Mouse (Mus musculus): Measurements from ENCODE around the gene Adamtsl4. TPM values are rescaled to one million over a fixed set of nuclear protein-coding genes. Genes with fewer than 3 reads are reported as not detected.
"Not testable (repeated sequence)": the region's sequence is repeated elsewhere in the genome, so short reads cannot be mapped to it uniquely, and the experiment has no call there.

Gene Adamtsl4
- polyA plus RNA-seq, 1 experiment from 2014 or later: 3.8 TPM

DNA sequence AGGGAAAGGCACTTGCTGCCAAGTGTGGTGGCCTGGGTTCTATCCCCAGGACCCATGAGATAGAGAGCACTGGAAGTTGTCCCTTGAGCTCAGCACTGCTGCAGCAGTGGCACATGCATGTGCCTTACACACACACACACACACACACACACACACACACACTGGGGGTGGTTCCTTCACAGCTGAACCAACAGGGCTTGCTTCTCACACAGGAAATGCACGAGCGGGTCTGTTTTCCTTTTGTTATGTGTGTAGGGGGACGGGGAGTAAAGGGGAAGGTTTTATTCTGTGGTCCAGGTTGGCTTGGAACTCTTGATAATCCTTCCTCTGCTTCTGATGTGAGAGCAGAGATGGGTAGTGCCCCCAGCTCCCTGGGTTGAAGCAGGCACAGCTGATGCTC, 15.3 kb downstream of the Adamtsl4 start:
- no peak for DNase-seq (ENCODE audit: low spot score)
- H3K4me1 ChIP-seq (ENCODE audit: control insufficient read depth, insufficient read depth, low read length): peaks cover 31% of the 10 kb centered on the region
- no peak overlapping the region for H3K4me3 ChIP-seq (ENCODE audit: low read depth, low read length)
- H3K27me3 ChIP-seq (replicated peaks; ENCODE audit: control insufficient read depth, insufficient read depth, low read length): no peaks in the 10 kb centered on the region
- H3K36me3 ChIP-seq (ENCODE audit: control insufficient read depth, insufficient read depth, low read length): peaks cover 13% of the 10 kb centered on the region; the same call in 1 of the 2 replicates
- H3K4me2 ChIP-seq (ENCODE audit: low read depth, low read length): no peak overlapping the region
- H3K9ac ChIP-seq (ENCODE audit: low read depth, low read length): no peak overlapping the region
- no peaks in the 10 kb centered on the region for H3K9me3 ChIP-seq (ENCODE audit: control insufficient read depth, low read length)
- WGBS: 32% methylated on average over 3 of the region's 3 CpGs
- ATAC-seq (ENCODE audit: low read depth): no peak
- peak overlapping the region; percentile 94 for H3K27ac ChIP-seq (replicated peaks; ENCODE audit: low read depth, low read length)

DNA sequence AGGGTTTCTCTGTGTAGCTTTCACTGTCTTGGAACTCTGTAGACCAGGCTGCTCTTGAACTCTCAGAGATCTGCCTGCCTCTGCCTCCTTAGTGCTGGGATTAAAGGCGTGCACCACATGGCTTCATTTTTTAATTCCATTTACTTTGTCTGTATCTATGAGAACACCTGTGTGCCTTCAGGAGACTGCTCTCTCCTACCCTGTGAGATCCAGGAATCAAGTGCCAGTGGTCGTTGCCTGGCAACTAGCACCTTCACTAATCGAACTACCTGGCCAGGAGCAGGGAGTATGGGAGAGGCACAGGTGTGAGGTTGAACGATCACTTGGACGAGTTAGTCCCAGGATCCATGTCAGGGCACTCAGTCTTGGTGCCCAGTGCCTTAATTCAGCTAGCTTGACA, 16.5 kb downstream of the Adamtsl4 start:
- H3K27me3 ChIP-seq (replicated peaks; ENCODE audit: control insufficient read depth, insufficient read depth, low read length): no peaks in the 10 kb centered on the region
- H3K9me3 ChIP-seq (ENCODE audit: control insufficient read depth, low read length): no peaks in the 10 kb centered on the region
- ATAC-seq (ENCODE audit: low read depth): no peak
- 88% methylated on average over 5 of the region's 5 CpGs for WGBS
- H3K9ac ChIP-seq (ENCODE audit: low read depth, low read length): no peak overlapping the region
- H3K4me3 ChIP-seq (ENCODE audit: low read depth, low read length): no peak overlapping the region
- H3K36me3 ChIP-seq (ENCODE audit: control insufficient read depth, insufficient read depth, low read length): peaks cover 12% of the 10 kb centered on the region; the same call in 1 of the 2 replicates
- peaks cover 31% of the 10 kb centered on the region for H3K4me1 ChIP-seq (ENCODE audit: control insufficient read depth, insufficient read depth, low read length)
- no peak for DNase-seq (ENCODE audit: low spot score)
- no peak overlapping the region for H3K4me2 ChIP-seq (ENCODE audit: low read depth, low read length)
- no peak overlapping the region for H3K27ac ChIP-seq (replicated peaks; ENCODE audit: low read depth, low read length)

DNA sequence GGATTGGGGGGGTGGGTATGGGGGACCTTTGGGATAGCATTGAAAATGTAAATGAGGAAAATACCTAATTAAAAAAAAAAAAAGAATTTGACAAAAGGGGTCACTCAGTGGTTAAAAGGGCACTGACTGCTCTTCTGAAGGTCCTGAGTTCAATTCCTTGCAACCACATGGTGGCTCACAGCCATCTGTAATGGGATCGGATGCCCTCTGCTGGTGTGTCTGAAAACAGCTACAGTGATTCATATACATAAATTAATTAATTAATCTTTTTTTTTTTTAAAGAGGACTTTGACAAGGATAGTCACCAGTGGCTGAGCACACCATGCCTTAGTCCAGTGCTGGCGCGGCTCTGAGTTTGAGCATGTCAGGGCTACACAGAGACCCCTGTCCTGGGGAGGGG, 17.3 kb downstream of the Adamtsl4 start:
- not testable (repeated sequence) for ATAC-seq (ENCODE audit: low read depth); H3K27me3 ChIP-seq (replicated peaks; ENCODE audit: control insufficient read depth, insufficient read depth, low read length); DNase-seq (ENCODE audit: low spot score); H3K27ac ChIP-seq (replicated peaks; ENCODE audit: low read depth, low read length); H3K9ac ChIP-seq (ENCODE audit: low read depth, low read length); H3K4me3 ChIP-seq (ENCODE audit: low read depth, low read length); H3K4me2 ChIP-seq (ENCODE audit: low read depth, low read length); H3K9me3 ChIP-seq (ENCODE audit: control insufficient read depth, low read length)
- peaks cover 20% of the 10 kb centered on the region; the same call in 1 of the 2 replicates for H3K36me3 ChIP-seq (ENCODE audit: control insufficient read depth, insufficient read depth, low read length)
- H3K4me1 ChIP-seq (ENCODE audit: control insufficient read depth, insufficient read depth, low read length): peaks cover 28% of the 10 kb centered on the region
- 96% methylated on average over 3 of the region's 3 CpGs for WGBS

DNA sequence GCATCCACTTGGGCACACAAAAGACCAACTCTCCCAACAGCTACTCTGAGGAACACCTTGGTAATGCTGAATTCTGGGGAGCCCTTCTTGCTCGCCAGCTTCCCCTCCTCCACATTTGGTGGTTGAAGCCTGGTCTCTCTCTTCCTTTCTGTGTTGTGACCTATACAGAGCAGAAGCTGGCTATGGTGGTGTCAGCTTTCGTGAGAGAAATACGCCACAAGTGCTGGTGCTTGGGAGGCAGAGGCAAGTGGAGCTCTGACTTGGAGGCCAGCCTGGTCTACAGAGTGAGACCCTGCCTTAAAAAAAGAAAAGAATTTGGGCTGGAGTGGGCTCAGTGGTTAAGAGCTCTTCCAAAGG, 18.4 kb downstream of the Adamtsl4 start:
- no peak for DNase-seq (ENCODE audit: low spot score)
- Histone ChIP-seq H3K9ac (ENCODE audit: low read depth, low read length) (no peak overlapping the region), H3K27me3 (replicated peaks; ENCODE audit: control insufficient read depth, insufficient read depth, low read length) (no peaks in the 10 kb centered on the region), H3K36me3 (ENCODE audit: control insufficient read depth, insufficient read depth, low read length) (peaks cover 30% of the 10 kb centered on the region), H3K4me2 (ENCODE audit: low read depth, low read length) (no peak overlapping the region), H3K4me3 (ENCODE audit: low read depth, low read length) (no peak overlapping the region), H3K27ac (replicated peaks; ENCODE audit: low read depth, low read length) (no peak overlapping the region), H3K9me3 (ENCODE audit: control insufficient read depth, low read length) (no peaks in the 10 kb centered on the region), H3K4me1 (ENCODE audit: control insufficient read depth, insufficient read depth, low read length) (peaks cover 17% of the 10 kb centered on the region)
- WGBS: 88% methylated on average over 3 of the region's 3 CpGs
- no peak for ATAC-seq (ENCODE audit: low read depth)

DNA sequence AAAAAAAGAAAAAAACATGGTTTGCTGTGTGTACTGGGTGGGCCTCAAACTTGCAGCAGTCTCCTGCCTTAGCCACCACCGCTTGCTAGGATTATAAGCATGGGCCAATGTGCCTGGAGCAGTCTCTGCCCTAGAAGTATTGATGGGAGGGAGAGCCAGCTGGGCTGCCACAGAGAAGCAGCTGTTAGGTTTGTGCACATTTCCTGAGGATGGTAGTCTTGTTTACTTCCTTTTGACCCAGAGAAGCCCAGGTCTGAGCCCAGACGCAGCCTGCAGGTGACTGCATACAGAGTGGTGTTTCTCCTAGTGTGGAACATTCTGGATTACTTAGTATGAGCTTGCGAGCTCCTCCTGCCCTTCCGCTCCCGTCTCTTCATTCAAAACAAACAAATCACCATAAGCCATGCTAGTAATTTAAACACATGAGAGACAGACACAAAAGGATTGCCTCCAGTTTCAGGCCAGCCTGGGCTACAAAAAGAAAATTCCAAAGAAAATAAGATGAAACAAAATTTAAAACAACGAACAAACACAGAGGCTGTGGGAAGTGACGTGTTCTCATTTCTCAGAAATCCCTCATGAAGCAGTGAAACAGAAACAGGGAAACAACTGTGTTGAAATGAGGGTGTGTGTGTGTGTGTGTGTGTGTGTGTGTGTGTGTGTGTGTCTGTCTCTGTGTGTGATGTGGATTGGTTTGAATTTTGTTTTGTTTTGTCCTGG, 19.0 kb downstream of the Adamtsl4 start:
- ATAC-seq (ENCODE audit: low read depth) (no peak), DNase-seq (ENCODE audit: low spot score) (no peak)
- Histone ChIP-seq H3K9ac (ENCODE audit: low read depth, low read length) (no peak overlapping the region), H3K27me3 (replicated peaks; ENCODE audit: control insufficient read depth, insufficient read depth, low read length) (no peaks in the 10 kb centered on the region), H3K27ac (replicated peaks; ENCODE audit: low read depth, low read length) (peak overlapping the region; percentile 84; the same call in 1 of the 2 replicates), H3K4me1 (ENCODE audit: control insufficient read depth, insufficient read depth, low read length) (peaks cover 12% of the 10 kb centered on the region), H3K4me2 (ENCODE audit: low read depth, low read length) (0 out of 2 replicates have a peak overlapping the region, but pooled peaks have one; percentile 11), H3K4me3 (ENCODE audit: low read depth, low read length) (no peak overlapping the region), H3K36me3 (ENCODE audit: control insufficient read depth, insufficient read depth, low read length) (peaks cover 36% of the 10 kb centered on the region), H3K9me3 (ENCODE audit: control insufficient read depth, low read length) (no peaks in the 10 kb centered on the region)
- WGBS: 69% methylated on average over 7 of the region's 7 CpGs

DNA sequence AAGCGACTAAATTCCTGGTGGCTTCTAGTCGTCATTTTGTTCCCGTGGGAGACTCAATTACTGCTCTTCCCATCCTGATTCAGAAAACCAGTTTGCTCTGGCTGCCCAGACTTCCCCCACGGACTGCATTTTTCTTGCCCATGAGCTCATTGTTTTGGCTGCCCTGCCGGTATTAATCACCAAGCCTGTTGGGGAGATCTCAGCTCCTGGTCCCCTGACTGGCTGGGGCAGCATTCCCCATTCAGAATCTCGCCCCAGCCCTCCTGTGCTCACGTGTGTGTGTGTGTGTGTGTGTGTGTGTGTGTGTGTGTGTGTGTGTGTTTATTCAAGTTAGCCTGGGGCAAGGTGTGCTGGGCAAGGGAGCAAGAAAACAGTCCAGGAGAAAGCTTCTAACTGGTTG, 19.7 kb downstream of the Adamtsl4 start:
- Histone ChIP-seq H3K36me3 (ENCODE audit: control insufficient read depth, insufficient read depth, low read length) (peaks cover 43% of the 10 kb centered on the region), H3K27me3 (replicated peaks; ENCODE audit: control insufficient read depth, insufficient read depth, low read length) (no peaks in the 10 kb centered on the region), H3K4me3 (ENCODE audit: low read depth, low read length) (0 out of 2 replicates have a peak overlapping the region, but pooled peaks have one; percentile 3), H3K9me3 (ENCODE audit: control insufficient read depth, low read length) (no peaks in the 10 kb centered on the region), H3K9ac (ENCODE audit: low read depth, low read length) (peak overlapping the region; percentile 23; the same call in 1 of the 2 replicates), H3K4me1 (ENCODE audit: control insufficient read depth, insufficient read depth, low read length) (peaks cover 5% of the 10 kb centered on the region), H3K27ac (replicated peaks; ENCODE audit: low read depth, low read length) (peak overlapping the region; percentile 84), H3K4me2 (ENCODE audit: low read depth, low read length) (0 out of 2 replicates have a peak overlapping the region, but pooled peaks have one; percentile 11)
- DNase-seq (ENCODE audit: low spot score) (peak; percentile 86), ATAC-seq (ENCODE audit: low read depth) (peak; percentile 72)
- 10% methylated on average over 6 of the region's 7 CpGs for WGBS

DNA sequence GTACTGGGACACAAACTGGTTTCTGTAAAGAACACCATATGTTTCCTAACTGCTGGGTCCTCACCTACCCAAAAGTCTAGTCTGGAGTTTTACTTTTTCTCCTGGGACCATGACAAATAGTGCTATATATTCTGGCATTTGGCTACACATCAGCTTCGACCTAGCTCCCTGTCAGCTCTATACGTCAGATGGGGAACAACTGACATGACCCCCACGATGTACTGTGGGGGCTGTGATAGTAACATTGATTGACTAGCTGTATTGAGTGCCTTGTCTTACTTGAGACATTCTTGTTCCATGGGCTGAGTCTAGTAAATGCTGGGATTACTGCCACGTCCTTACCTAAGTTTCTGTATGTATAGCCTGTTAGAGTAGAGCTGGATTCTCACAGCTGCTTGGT, 20.2 kb downstream of the Adamtsl4 start:
- Histone ChIP-seq H3K4me3 (ENCODE audit: low read depth, low read length) (0 out of 2 replicates have a peak overlapping the region, but pooled peaks have one; percentile 3), H3K9ac (ENCODE audit: low read depth, low read length) (peak overlapping the region; percentile 23; the same call in 1 of the 2 replicates), H3K9me3 (ENCODE audit: control insufficient read depth, low read length) (no peaks in the 10 kb centered on the region), H3K4me2 (ENCODE audit: low read depth, low read length) (0 out of 2 replicates have a peak overlapping the region, but pooled peaks have one; percentile 11), H3K36me3 (ENCODE audit: control insufficient read depth, insufficient read depth, low read length) (peaks cover 48% of the 10 kb centered on the region), H3K27ac (replicated peaks; ENCODE audit: low read depth, low read length) (peak overlapping the region; percentile 84), H3K4me1 (ENCODE audit: control insufficient read depth, insufficient read depth, low read length) (peaks cover 3% of the 10 kb centered on the region; the same call in 1 of the 2 replicates), H3K27me3 (replicated peaks; ENCODE audit: control insufficient read depth, insufficient read depth, low read length) (no peaks in the 10 kb centered on the region)
- DNase-seq (ENCODE audit: low spot score): no peak
- 45% methylated on average over 4 of the region's 4 CpGs for WGBS
- peak; percentile 21; the same call in 1 of the 2 replicates for ATAC-seq (ENCODE audit: low read depth)

DNA sequence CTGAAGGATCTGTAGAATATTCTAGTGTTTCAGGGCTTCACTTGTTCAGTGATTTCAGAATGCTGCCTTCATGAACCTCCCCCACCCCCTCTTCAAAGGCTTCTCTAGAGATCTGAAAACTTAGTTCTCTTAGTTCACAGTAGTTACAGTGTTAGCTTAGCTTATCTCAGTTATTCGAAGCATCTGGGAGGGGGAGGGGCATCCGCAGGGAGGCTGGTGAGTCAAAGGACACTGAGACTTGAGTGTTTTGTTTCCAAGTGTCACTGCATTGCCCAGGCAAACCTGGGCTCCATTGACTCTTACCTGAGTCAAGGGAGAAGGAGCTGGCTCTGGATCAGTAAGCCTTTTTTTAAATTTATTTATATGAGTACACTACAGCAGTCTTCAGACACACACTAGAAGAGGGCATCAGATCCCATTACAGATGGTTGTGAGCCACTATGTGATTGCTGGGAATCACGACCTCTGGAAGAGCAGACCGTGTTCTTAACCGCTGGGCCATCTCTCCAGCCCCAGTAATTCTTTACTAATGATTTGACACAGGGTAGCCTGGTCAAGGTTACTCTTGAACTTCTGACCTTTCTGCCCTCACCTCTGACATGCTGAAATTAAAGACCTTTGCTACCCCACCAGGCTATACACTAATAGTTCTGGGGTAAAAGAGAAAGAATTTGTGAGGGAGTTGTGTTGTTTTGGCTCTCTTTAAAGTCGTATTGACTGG, 21.4 kb downstream of the Adamtsl4 start:
- peaks cover 60% of the 10 kb centered on the region for H3K36me3 ChIP-seq (ENCODE audit: control insufficient read depth, insufficient read depth, low read length)
- no peaks in the 10 kb centered on the region for H3K27me3 ChIP-seq (replicated peaks; ENCODE audit: control insufficient read depth, insufficient read depth, low read length)
- H3K4me3 ChIP-seq (ENCODE audit: low read depth, low read length): no peak overlapping the region
- H3K9me3 ChIP-seq (ENCODE audit: control insufficient read depth, low read length): no peaks in the 10 kb centered on the region
- H3K9ac ChIP-seq (ENCODE audit: low read depth, low read length): no peak overlapping the region
- WGBS: 36% methylated on average over 6 of the region's 6 CpGs
- DNase-seq (ENCODE audit: low spot score) (peak; percentile 36), ATAC-seq (ENCODE audit: low read depth) (no peak)
- H3K4me1 ChIP-seq (ENCODE audit: control insufficient read depth, insufficient read depth, low read length): peaks cover 14% of the 10 kb centered on the region
- no peak overlapping the region for H3K4me2 ChIP-seq (ENCODE audit: low read depth, low read length)
- no peak overlapping the region; the same call in 1 of the 2 replicates for H3K27ac ChIP-seq (replicated peaks; ENCODE audit: low read depth, low read length)
